Mouse (Mus musculus) R1 (cell line): ENCODE results near the gene Dnali1.
A peak's percentile ranks its signal among the peaks of the same experiment; 100 is the strongest.

Source experiments
- DNase-seq: peaks from one replicate; pipeline ENCODE4 v3.0.0-alpha.2; 2018; ENCODE audit warnings: low read depth, low spot score

Gene Dnali1

GRCm38 (mm10) chr4:125065517-125066307 lies at the start of gene Dnali1:
Dnali1 (minus strand) TSS chr4:125065703.
- peak; percentile 78 for DNase-seq

GRCm38 (mm10) chr4:125115081-125115480 lies 49.6 kb upstream of the Dnali1 start:
- no peak for DNase-seq

- DNase-seq = peak; percentile 87
Observed at GRCm38 (mm10) chr4:125114638-125115037, 49.1 kb upstream of the Dnali1 start.

- DNase-seq = no peak
Observed at GRCm38 (mm10) chr4:125105354-125105753, 39.9 kb upstream of the Dnali1 start.

- peak; percentile 41 for DNase-seq
Observed at GRCm38 (mm10) chr4:125101334-125101733, 35.8 kb upstream of the Dnali1 start.

GRCm38 (mm10) chr4:125099458-125099857 lies 34.0 kb upstream of the Dnali1 start:
- DNase-seq = peak; percentile 92

- DNase-seq = no peak
Observed at GRCm38 (mm10) chr4:125097412-125097811, 31.9 kb upstream of the Dnali1 start.

GRCm38 (mm10) chr4:125096066-125096465 lies 30.6 kb upstream of the Dnali1 start:
- no peak for DNase-seq

- DNase-seq = no peak
Observed at GRCm38 (mm10) chr4:125093031-125093430, 27.5 kb upstream of the Dnali1 start.

- DNase-seq = peak; percentile 91
Observed at GRCm38 (mm10) chr4:125085346-125085841, 19.9 kb upstream of the Dnali1 start.

GRCm38 (mm10) chr4:125084403-125085345 lies 19.2 kb upstream of the Dnali1 start, which contains the start of gene Meaf6:
Meaf6 (plus strand) TSS chr4:125085134.
- peak; percentile 85 for DNase-seq

GRCm38 (mm10) chr4:125078698-125079097 lies 13.2 kb upstream of the Dnali1 start:
- DNase-seq = no peak

GRCm38 (mm10) chr4:125077700-125078099 lies 12.2 kb upstream of the Dnali1 start:
- DNase-seq = no peak

- DNase-seq = peak; percentile 97
Observed at GRCm38 (mm10) chr4:125066490-125067370, 1.2 kb upstream of the Dnali1 start, which contains the start of gene Snip1. Snip1 (plus strand) TSS chr4:125066672.

GRCm38 (mm10) chr4:125063829-125064228 lies 1.7 kb downstream of the Dnali1 start:
- DNase-seq = no peak

GRCm38 (mm10) chr4:125059025-125059424 lies 6.5 kb downstream of the Dnali1 start:
- DNase-seq = peak; percentile 76

GRCm38 (mm10) chr4:125058033-125058432 lies 7.5 kb downstream of the Dnali1 start:
- no peak for DNase-seq

- DNase-seq = no peak
Observed at GRCm38 (mm10) chr4:125057273-125057672, 8.2 kb downstream of the Dnali1 start.

- DNase-seq = no peak
Observed at GRCm38 (mm10) chr4:125056476-125056875, 9.0 kb downstream of the Dnali1 start.

GRCm38 (mm10) chr4:125055385-125055784 lies 10.1 kb downstream of the Dnali1 start:
- no peak for DNase-seq

GRCm38 (mm10) chr4:125044454-125044853 lies 21.0 kb downstream of the Dnali1 start:
- DNase-seq = no peak
